Mouse (Mus musculus): ENCODE results near the gene Gm572. TPM values are rescaled to one million over a fixed set of nuclear protein-coding genes. Genes with fewer than 3 reads are reported as not detected.

The Gm572 gene
- total and polyA plus RNA-seq, 3 experiments = not detected

DNA sequence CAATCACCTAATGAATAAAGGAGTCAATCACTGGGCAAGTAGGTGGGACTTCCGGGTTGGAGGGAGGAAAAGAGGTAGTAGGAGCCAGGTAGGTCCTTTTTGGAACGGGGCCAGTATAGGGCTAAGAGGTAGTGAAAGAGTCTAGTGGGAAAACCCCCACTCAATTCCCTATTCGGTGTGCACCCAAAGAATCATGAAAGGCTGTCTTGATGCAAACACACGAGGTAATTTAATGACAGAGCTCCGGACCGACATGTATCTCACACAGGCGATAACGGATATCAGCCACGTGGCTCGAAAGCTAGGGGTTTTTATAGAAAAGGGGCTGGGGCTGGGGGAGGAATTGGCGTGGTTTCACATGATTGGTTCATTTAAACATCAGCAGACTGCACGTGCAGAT, 44.3 kb upstream of the Gm572 start (continued):
- TF ChIP-seq GATA1 (IDR thresholded peaks at IDR 0.05; ENCODE audit: low read depth, low read length) = no peak

DNA sequence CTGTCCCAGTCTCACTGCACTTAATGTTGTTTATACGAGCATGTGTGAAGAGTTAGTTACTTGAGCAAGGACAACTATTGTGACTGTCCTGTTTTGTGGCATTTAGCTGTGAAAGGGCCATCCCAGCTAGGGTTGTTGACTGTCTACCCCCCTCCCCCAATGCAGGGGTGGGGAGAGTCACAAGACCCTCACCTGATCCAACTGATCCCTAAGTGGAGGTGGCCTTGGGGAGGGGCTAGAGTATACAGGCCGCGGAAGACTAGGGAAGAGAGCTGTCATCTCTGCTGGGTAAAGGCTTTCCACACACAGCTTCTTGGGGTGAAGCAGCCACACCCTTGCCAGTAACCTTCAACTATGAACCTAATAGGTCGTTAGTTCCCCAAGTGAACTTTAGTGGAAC, 42.8 kb upstream of the Gm572 start:
- H3K27me3 ChIP-seq (ENCODE audit: control insufficient read depth in 1 of 2, insufficient read depth in 2 of 2, low read length in 2 of 2) = no peaks in the 10 kb centered on the region
- 0 out of 4 replicates have a peak, but pooled peaks cover 0 to 3% of the 10 kb centered on the region in 2 experiments for H3K4me1 ChIP-seq (ENCODE audit: control insufficient read depth in 1 of 2, insufficient read depth in 2 of 2, low read length in 2 of 2)
- no peak for DNase-seq (ENCODE audit: low read depth, low spot score)
- H3K36me3 ChIP-seq (ENCODE audit: control insufficient read depth in 1 of 2, insufficient read depth in 2 of 2, low read length in 2 of 2) = peaks cover under 1 to 13% of the 10 kb centered on the region in 2 experiments
- no peak overlapping the region for H3K27ac ChIP-seq (ENCODE audit: control insufficient read depth, low read depth, low read length)
- no peaks in the 10 kb centered on the region for H3K9me3 ChIP-seq (replicated peaks; ENCODE audit: insufficient read depth, low read length)
- TF ChIP-seq UBTF (IDR thresholded peaks at IDR 0.05; ENCODE audit: borderline replicate concordance, insufficient read depth, low read depth, low read length) = no peak
- TF ChIP-seq ZNF384 (IDR thresholded peaks at IDR 0.05; ENCODE audit: low read depth, low read length) = no peak
- TF ChIP-seq USF2 (IDR thresholded peaks at IDR 0.05; ENCODE audit: borderline replicate concordance in 1 of 2, insufficient read depth in 1 of 2, low read depth in 1 of 2, low read length in 2 of 2) = no peak
- no peak for TF ChIP-seq BHLHE40 (IDR thresholded peaks at IDR 0.05; ENCODE audit: borderline replicate concordance, low read depth, low read length)
- no peak for TF ChIP-seq NRF1 (IDR thresholded peaks at IDR 0.05; ENCODE audit: insufficient read depth, low read depth, low read length, poor library complexity, severe bottlenecking)
- TF ChIP-seq MYC (IDR thresholded peaks at IDR 0.05; ENCODE audit: low read depth, low read length) = no peak
- H3K9ac ChIP-seq (ENCODE audit: control insufficient read depth, low read depth, low read length, poor library complexity, severe bottlenecking) = no peak overlapping the region
- no peak overlapping the region for H3K4me3 ChIP-seq (ENCODE audit: control insufficient read depth in 1 of 2, insufficient read depth in 1 of 2, low read depth in 2 of 2, low read length in 2 of 2)
- H3K79me2 ChIP-seq (ENCODE audit: control insufficient read depth, insufficient read depth, low read length, poor library complexity) = no peaks in the 10 kb centered on the region

DNA sequence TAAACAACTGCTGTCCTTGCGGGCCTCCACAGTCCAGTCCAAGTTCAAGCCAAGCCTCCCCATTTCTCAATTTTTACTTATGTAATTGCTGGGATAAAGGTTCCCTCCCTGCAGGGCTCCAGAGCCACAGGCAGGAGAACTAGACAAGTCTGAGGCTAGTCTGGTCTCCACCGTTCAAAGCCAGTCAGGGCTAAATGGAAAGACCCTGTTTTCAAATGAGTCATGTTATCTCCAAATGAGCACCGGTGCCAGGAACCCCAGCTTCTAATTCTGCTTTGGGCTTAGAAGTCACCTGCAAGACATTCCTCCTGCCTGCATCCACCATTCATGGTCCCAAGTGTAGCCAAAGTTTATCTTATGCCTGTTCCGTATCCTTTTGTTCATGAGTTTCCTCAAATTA, 41.2 kb upstream of the Gm572 start:
- Histone ChIP-seq H3K79me2 (ENCODE audit: control insufficient read depth, insufficient read depth, low read length, poor library complexity) (no peaks in the 10 kb centered on the region), H3K9me3 (replicated peaks; ENCODE audit: insufficient read depth, low read length) (no peaks in the 10 kb centered on the region), H3K4me1 (ENCODE audit: control insufficient read depth in 1 of 2, insufficient read depth in 2 of 2, low read length in 2 of 2) (0 out of 4 replicates have a peak, but pooled peaks cover 0 to 3% of the 10 kb centered on the region in 2 experiments), H3K27me3 (ENCODE audit: control insufficient read depth in 1 of 2, insufficient read depth in 2 of 2, low read length in 2 of 2) (no peaks in the 10 kb centered on the region), H3K27ac (ENCODE audit: control insufficient read depth, low read depth, low read length) (no peak overlapping the region), H3K36me3 (ENCODE audit: control insufficient read depth in 1 of 2, insufficient read depth in 2 of 2, low read length in 2 of 2) (no peaks in the 10 kb centered on the region; a peak in 1 of 4 replicates), H3K4me3 (ENCODE audit: control insufficient read depth in 1 of 2, insufficient read depth in 1 of 2, low read depth in 2 of 2, low read length in 2 of 2) (no peak overlapping the region), H3K9ac (ENCODE audit: control insufficient read depth, low read depth, low read length, poor library complexity, severe bottlenecking) (no peak overlapping the region)
- TF ChIP-seq ELF1 (IDR thresholded peaks at IDR 0.05; ENCODE audit: low read depth, low read length) (no peak), TCF12 (IDR thresholded peaks at IDR 0.05; ENCODE audit: low read depth, low read length) (no peak), MYB (IDR thresholded peaks at IDR 0.05; ENCODE audit: low read depth, low read length) (no peak), CHD1 (IDR thresholded peaks at IDR 0.05; ENCODE audit: low read depth, low read length) (no peak), ZNF384 (IDR thresholded peaks at IDR 0.05; ENCODE audit: low read depth, low read length) (no peak), SIN3A (IDR thresholded peaks at IDR 0.05; ENCODE audit: low read length) (no peak), POLR2AphosphoS2 (IDR thresholded peaks at IDR 0.05; ENCODE audit: low read length) (no peak), GATA1 (IDR thresholded peaks at IDR 0.05; ENCODE audit: low read depth, low read length) (no peak), TBP (IDR thresholded peaks at IDR 0.05; ENCODE audit: low read depth, low read length) (no peak), E2F4 (IDR thresholded peaks at IDR 0.05; ENCODE audit: borderline replicate concordance, low read depth, low read length) (no peak), CTCF (IDR thresholded peaks at IDR 0.05 in 2 of 3, conservative IDR thresholded peaks at IDR 0.05 in 1 of 3; ENCODE audit: control insufficient read depth in 1 of 3, insufficient read depth in 1 of 3, low read depth in 2 of 3, low read length in 3 of 3, poor library complexity in 1 of 3, severe bottlenecking in 1 of 3) (no peak), UBTF (IDR thresholded peaks at IDR 0.05; ENCODE audit: borderline replicate concordance, insufficient read depth, low read depth, low read length) (no peak), ZMIZ1 (IDR thresholded peaks at IDR 0.05; ENCODE audit: low read depth, low read length) (no peak), ETS1 (IDR thresholded peaks at IDR 0.05; ENCODE audit: low read depth, low read length) (no peak), HCFC1 (IDR thresholded peaks at IDR 0.05; ENCODE audit: low read depth, low read length) (no peak)
- DNase-seq (ENCODE audit: low read depth, low spot score) = no peak

Measured in MEL (cell line).